Mouse (Mus musculus): ENCODE measurements at regions not wholly inside any gene's neighbourhood (a gene's known extent, or its start where the extent isn't known, plus 50 kb on each side); places are given as distances from the start of the nearest gene placed in this dataset.

DNA sequence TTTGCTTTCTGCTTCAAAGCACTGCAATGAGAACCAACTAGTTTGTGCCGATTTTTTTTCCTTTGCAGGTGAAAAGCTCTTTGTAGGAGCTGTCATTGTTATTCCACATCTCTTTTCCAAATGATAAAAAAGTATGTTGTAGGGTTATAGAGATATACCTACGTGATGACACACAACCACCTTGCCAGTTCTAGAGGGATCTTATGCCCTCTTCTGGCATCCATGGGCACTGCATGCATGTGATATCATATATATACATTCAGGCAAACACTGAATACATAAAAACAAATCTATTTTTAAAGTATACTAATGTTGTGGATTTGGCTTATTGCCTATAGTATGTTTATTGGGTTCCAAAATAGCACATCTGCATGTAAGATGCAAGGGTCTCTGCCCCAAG, 89.5 kb upstream of the Smad1 start:
- Histone ChIP-seq H3K9me3 (replicated peaks) (no peaks in the 10 kb centered on the region), H3K4me1 (replicated peaks) (peaks cover 16% of the 10 kb centered on the region), H3K27ac (ENCODE audit: poor library complexity, severe bottlenecking) (no peak overlapping the region), H3K36me3 (no peaks in the 10 kb centered on the region), H3K27me3 (replicated peaks) (no peaks in the 10 kb centered on the region), H3K4me2 (no peak overlapping the region), H3K9ac (no peak overlapping the region), H3K4me3 (no peak overlapping the region)
- 73% methylated on average over 2 of the region's 2 CpGs for WGBS
- ATAC-seq (ENCODE audit: insufficient number of reproducible peaks, low FRiP score): no peak

DNA sequence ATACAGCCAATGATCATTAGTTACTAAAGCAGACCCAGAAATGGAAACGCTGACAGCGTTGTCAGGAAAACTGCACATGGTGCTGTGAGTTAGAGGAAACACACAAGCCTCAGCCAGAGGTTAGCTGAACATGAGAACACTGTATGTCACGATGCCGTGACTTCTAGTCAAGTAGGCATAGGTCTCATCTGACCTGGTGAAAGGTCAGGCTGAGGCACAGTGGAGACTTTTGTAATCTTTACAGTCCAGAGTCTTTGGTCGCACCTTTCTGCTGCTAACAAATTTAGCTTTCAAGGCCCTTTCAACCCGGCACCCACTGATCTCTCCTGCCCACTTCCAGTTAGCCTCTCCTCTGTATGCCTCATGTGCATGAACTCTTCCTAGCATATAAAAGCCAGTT, 88.3 kb upstream of the Smad1 start:
- Histone ChIP-seq H3K27ac (ENCODE audit: poor library complexity, severe bottlenecking) (no peak overlapping the region), H3K9ac (no peak overlapping the region), H3K27me3 (replicated peaks) (no peaks in the 10 kb centered on the region), H3K36me3 (no peaks in the 10 kb centered on the region), H3K4me1 (replicated peaks) (peaks cover 13% of the 10 kb centered on the region), H3K4me2 (no peak overlapping the region), H3K9me3 (replicated peaks) (no peaks in the 10 kb centered on the region), H3K4me3 (no peak overlapping the region)
- 66% methylated on average over 6 of the region's 6 CpGs for WGBS
- ATAC-seq (ENCODE audit: insufficient number of reproducible peaks, low FRiP score): no peak

DNA sequence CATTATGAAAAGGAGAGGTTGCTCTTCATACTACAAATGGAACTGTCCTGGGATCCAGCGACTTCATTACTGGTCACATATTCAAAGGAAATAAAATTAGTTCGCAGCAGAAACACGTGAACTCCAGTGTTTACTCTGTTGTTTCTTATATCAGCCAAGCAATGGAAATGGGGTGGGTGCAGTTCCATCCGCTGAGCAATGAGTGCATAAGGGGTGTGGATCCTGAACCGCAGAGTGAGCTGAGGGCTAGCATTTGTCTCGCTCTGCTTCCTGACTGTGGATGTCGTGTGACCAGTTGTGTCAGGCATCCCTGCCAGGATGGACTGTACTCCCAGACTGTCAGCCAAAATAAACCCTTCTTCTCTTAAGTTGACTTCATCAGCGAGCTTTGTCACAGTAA, 80.0 kb upstream of the Smad1 start:
- Histone ChIP-seq H3K4me2 (no peak overlapping the region), H3K9ac (no peak overlapping the region), H3K27me3 (replicated peaks) (no peaks in the 10 kb centered on the region), H3K4me3 (no peak overlapping the region), H3K36me3 (no peaks in the 10 kb centered on the region), H3K27ac (ENCODE audit: poor library complexity, severe bottlenecking) (no peak overlapping the region), H3K4me1 (replicated peaks) (no peaks in the 10 kb centered on the region), H3K9me3 (replicated peaks) (no peaks in the 10 kb centered on the region)
- ATAC-seq (ENCODE audit: insufficient number of reproducible peaks, low FRiP score): no peak
- 86% methylated on average over 8 of the region's 8 CpGs for WGBS

DNA sequence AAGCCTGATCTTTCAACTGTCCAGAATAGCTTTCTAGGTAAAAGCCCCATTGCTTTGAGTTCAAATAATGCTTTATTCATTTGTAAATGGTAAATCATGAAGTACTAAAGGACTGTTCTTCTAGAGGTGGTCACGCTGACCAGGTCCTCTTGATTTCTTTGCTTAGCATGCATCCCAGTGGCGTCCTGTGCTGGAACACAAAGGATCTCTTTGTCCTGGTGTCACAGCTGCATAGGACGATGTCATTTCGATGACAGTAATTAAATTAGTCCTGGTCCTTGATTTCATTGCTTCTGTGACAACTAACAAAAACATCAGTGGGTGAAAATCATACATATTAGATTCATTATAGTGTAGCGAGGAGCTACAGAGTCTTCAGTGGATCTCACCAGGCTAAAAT, 76.7 kb upstream of the Smad1 start:
- no peak overlapping the region for H3K27ac ChIP-seq (ENCODE audit: poor library complexity, severe bottlenecking)
- H3K9ac ChIP-seq: no peak overlapping the region
- 71% methylated on average over 5 of the region's 5 CpGs for WGBS
- H3K4me1 ChIP-seq (replicated peaks): no peaks in the 10 kb centered on the region
- H3K4me2 ChIP-seq: no peak overlapping the region
- no peaks in the 10 kb centered on the region for H3K36me3 ChIP-seq
- no peaks in the 10 kb centered on the region for H3K27me3 ChIP-seq (replicated peaks)
- H3K4me3 ChIP-seq: no peak overlapping the region
- no peak for ATAC-seq (ENCODE audit: insufficient number of reproducible peaks, low FRiP score)
- no peaks in the 10 kb centered on the region for H3K9me3 ChIP-seq (replicated peaks)

DNA sequence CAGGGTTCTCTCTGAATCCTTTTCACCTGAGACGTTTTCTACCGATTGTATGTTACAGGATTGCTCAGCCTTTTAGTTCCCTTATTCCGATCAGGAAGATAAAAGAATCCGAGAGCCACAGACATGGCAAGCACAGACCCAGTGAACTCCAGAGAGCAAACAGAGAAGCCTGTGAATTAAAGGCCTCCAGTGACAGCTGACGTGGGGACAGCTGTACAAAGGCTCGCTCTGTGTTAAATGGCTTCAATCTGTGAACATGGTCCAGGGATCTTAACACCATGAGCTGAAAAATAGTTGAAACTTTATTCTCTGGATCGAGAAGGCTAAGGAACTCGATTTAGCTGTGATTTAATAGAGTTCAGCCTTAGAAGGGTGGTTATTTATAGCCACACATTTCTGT, 75.4 kb upstream of the Smad1 start:
- Histone ChIP-seq H3K9me3 (replicated peaks) (no peaks in the 10 kb centered on the region), H3K4me3 (no peak overlapping the region), H3K36me3 (no peaks in the 10 kb centered on the region), H3K4me2 (no peak overlapping the region), H3K27me3 (replicated peaks) (no peaks in the 10 kb centered on the region), H3K4me1 (replicated peaks) (no peaks in the 10 kb centered on the region), H3K9ac (no peak overlapping the region), H3K27ac (ENCODE audit: poor library complexity, severe bottlenecking) (no peak overlapping the region)
- no peak for ATAC-seq (ENCODE audit: insufficient number of reproducible peaks, low FRiP score)
- WGBS: 57% methylated on average over 8 of the region's 8 CpGs

DNA sequence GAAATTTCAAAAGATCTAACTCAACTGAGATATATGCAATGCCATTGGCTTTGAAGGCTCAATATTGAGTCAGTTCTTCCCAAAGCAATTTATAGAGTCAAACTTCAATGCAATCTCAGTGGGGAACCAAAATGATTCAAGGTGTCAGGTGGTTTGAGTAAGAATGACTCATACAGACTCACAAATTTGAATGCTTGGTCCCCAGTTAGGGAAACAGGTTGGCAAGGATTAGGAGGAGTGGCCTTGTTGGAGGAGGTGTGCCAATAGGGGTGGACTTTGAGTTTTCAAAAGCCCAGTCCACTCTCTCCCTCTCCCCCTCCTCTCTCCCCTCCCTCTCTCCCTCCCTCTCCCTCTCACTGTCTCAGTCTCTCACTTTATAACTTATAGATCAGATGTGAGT, 52.8 kb upstream of the Smad1 start:
- no peak overlapping the region for H3K4me2 ChIP-seq
- no peaks in the 10 kb centered on the region for H3K4me1 ChIP-seq (replicated peaks)
- no peaks in the 10 kb centered on the region for H3K36me3 ChIP-seq
- H3K9me3 ChIP-seq (replicated peaks): no peaks in the 10 kb centered on the region
- H3K27ac ChIP-seq (ENCODE audit: poor library complexity, severe bottlenecking): no peak overlapping the region
- no peak for ATAC-seq (ENCODE audit: insufficient number of reproducible peaks, low FRiP score)
- H3K4me3 ChIP-seq: no peak overlapping the region
- H3K27me3 ChIP-seq (replicated peaks): no peaks in the 10 kb centered on the region
- H3K9ac ChIP-seq: no peak overlapping the region

DNA sequence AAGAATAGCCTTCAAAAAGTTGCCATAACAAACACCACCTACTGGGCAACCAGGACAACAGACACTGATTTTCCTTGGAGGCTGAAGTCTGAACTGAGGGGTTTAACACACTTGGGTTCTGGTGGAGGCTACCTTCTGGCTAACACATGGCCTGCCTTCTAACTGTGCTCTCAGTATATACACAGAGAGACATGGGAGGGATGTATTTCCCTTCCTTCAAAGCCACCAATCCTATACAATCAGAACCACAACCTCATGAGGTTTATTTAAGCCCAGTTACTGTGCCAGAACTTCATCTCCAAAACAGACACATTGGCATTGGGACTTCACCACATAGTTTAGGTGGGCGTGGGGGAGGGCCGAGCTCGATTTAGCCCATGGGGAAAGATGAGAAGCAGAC, 50.1 kb upstream of the Smad1 start:
- Histone ChIP-seq H3K27me3 (replicated peaks) (no peaks in the 10 kb centered on the region), H3K9me3 (replicated peaks) (no peaks in the 10 kb centered on the region), H3K27ac (ENCODE audit: poor library complexity, severe bottlenecking) (no peak overlapping the region), H3K36me3 (no peaks in the 10 kb centered on the region), H3K4me3 (no peak overlapping the region), H3K4me2 (no peak overlapping the region), H3K9ac (no peak overlapping the region), H3K4me1 (replicated peaks) (no peaks in the 10 kb centered on the region)
- ATAC-seq (ENCODE audit: insufficient number of reproducible peaks, low FRiP score): no peak
- 74% methylated on average over 3 of the region's 3 CpGs for WGBS
